Mouse (Mus musculus): ENCODE data around the gene Neurog1.

GRCm38 (mm10) chr13:56259021-56259925, 7.3 kb upstream of the Neurog1 start:
- TF ChIP-seq CTCF (IDR thresholded peaks at IDR 0.05; ENCODE audit: low read depth) = no peak
- TF ChIP-seq EP300 (IDR thresholded peaks at IDR 0.05; ENCODE audit: low read depth) = no peak

Data from liver, embryonic 14.5 days (tissue).